Mouse (Mus musculus): ENCODE results near the gene Sec61a2.

The Sec61a2 gene

GRCm38 (mm10) chr2:5844873-5845631, 50.2 kb downstream of the Sec61a2 start, which contains the start of the genes Nudt5 and Cdc123:
Gene Nudt5, plus strand, starts transcription at chr2:5845019.
Gene Cdc123, minus strand, starts transcription at chr2:5845164.
- peak; percentile 93 for DNase-seq (ENCODE audit: low read depth, low spot score)
- Histone ChIP-seq H3K36me3 (ENCODE audit: control insufficient read depth, insufficient read depth, low read length, poor library complexity, severe bottlenecking) (peaks cover 3% of the 10 kb centered on the region), H3K27me3 (ENCODE audit: control insufficient read depth, insufficient read depth, low read length, poor library complexity, severe bottlenecking) (no peaks in the 10 kb centered on the region)

DNA sequence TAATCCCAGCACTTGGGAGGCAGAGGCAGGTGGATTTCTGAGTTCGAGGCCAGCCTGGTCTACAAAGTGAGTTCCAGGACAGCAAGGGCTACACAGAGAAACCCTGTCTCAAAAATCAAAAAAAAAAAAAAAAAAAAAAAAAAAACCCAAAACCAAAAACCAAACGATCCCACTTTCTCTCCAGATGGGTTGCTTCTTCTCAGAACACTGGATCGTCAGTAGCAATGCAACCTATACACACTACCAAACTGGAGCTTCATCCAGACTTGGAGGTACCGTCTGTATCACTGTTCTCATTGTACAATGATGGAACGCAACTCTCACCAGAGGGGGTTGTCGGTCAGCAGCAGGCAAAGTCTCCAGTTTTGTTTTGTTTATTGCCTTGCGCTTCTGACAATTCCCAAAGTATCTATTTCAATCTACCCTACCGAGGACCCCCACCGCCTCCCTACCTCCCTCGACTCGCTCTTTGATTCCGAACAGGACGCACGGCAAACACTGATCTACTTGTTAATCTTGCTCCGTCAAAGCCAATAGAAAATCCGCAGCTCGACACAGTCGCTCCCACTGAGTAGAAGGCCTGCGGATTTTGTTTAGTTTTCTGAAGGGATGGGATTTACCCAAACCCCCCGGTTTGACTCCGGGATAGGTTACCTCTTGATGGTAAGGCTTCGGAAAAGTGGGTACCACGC, 50.9 kb downstream of the Sec61a2 start:
- no peak for DNase-seq (ENCODE audit: low read depth, low spot score)

GRCm38 (mm10) chr2:5840815-5841214, 54.4 kb downstream of the Sec61a2 start:
- no peak for DNase-seq (ENCODE audit: low read depth, low spot score)
- no peaks in the 10 kb centered on the region for H3K27me3 ChIP-seq (ENCODE audit: control insufficient read depth, insufficient read depth, low read length, poor library complexity, severe bottlenecking)
- peaks cover 4% of the 10 kb centered on the region for H3K36me3 ChIP-seq (ENCODE audit: control insufficient read depth, insufficient read depth, low read length, poor library complexity, severe bottlenecking)

More for the DNA sequence above, 50.9 kb downstream of the Sec61a2 start:
- Histone ChIP-seq H3K27me3 (ENCODE audit: control insufficient read depth, insufficient read depth, low read length, poor library complexity, severe bottlenecking) (no peaks in the 10 kb centered on the region), H3K36me3 (ENCODE audit: control insufficient read depth, insufficient read depth, low read length, poor library complexity, severe bottlenecking) (peaks cover 3% of the 10 kb centered on the region)

- Histone ChIP-seq H3K36me3 (ENCODE audit: control insufficient read depth, insufficient read depth, low read length, poor library complexity, severe bottlenecking) (peaks cover 6% of the 10 kb centered on the region), H3K27me3 (ENCODE audit: control insufficient read depth, insufficient read depth, low read length, poor library complexity, severe bottlenecking) (no peaks in the 10 kb centered on the region)
- DNase-seq (ENCODE audit: low read depth, low spot score) = no peak
Measured at GRCm38 (mm10) chr2:5825265-5825913, 69.8 kb downstream of the Sec61a2 start.

- Histone ChIP-seq H3K36me3 (ENCODE audit: control insufficient read depth, insufficient read depth, low read length, poor library complexity, severe bottlenecking) (peaks cover 7% of the 10 kb centered on the region), H3K27me3 (ENCODE audit: control insufficient read depth, insufficient read depth, low read length, poor library complexity, severe bottlenecking) (no peaks in the 10 kb centered on the region)
- DNase-seq (ENCODE audit: low read depth, low spot score) = peak; percentile 49
Measured at GRCm38 (mm10) chr2:5824685-5825084, 70.5 kb downstream of the Sec61a2 start.

DNA sequence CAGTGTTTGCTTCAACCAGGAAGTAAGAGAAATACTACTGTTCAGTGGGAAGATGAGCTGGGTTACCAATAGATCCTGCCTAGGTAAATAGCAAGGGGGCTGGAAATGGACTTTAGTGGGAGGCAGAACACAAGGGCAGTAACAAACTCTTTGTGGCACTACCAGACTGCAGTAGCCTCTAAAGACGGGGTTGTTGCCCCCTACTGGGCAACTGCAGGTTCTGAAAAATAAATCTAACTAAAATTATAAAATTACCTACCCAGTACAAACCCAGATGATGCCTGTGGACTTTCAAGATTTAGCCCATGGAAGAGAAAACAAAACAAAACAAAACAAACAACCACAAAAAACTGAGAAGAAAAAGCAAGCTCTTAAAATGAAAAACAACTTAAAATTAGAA, 71.0 kb downstream of the Sec61a2 start:
- H3K27me3 ChIP-seq (ENCODE audit: control insufficient read depth, insufficient read depth, low read length, poor library complexity, severe bottlenecking) = no peaks in the 10 kb centered on the region
- H3K36me3 ChIP-seq (ENCODE audit: control insufficient read depth, insufficient read depth, low read length, poor library complexity, severe bottlenecking) = peaks cover 7% of the 10 kb centered on the region
- DNase-seq (ENCODE audit: low read depth, low spot score) = peak; percentile 55

DNA sequence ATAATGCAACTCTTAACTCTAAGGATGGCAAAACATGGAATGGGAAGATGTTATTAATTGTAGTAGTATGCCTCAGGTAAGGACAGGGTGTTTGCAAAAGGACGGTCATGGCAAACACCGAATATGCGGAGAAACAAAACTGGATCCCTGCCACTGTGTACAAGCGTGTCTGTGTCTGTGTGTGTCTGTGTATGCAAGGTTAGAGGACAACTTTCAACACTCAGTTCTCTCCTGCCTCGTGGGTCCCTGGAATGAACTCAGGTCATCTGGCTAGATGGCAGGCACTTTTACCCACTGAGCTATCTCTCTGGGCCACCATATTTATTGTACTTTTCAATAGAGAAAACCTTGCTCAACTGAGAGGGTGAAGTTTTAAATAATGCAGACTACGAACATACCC, 72.8 kb downstream of the Sec61a2 start:
- H3K27me3 ChIP-seq (ENCODE audit: control insufficient read depth, insufficient read depth, low read length, poor library complexity, severe bottlenecking) = no peaks in the 10 kb centered on the region
- peaks cover 6% of the 10 kb centered on the region for H3K36me3 ChIP-seq (ENCODE audit: control insufficient read depth, insufficient read depth, low read length, poor library complexity, severe bottlenecking)
- no peak for DNase-seq (ENCODE audit: low read depth, low spot score)

DNA sequence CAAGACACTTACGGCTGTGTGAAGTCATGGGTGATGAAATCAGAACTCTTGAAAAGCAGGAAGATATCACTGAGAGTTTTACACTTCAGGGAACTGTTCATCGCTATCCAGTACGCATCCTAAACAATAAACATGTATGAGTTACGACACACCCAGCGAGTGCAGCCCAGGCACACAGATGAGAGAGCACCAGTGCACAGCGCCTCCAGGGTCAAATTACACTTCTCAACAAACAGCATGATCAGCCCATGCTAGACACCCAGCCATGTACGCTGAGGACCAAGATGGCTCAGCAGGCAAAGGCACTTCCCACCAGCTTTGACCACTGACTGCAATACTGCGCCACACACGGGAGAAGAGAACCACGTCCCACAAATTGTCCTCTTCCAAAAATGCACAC, 74.0 kb downstream of the Sec61a2 start:
- H3K27me3 ChIP-seq (ENCODE audit: control insufficient read depth, insufficient read depth, low read length, poor library complexity, severe bottlenecking) = no peaks in the 10 kb centered on the region
- DNase-seq (ENCODE audit: low read depth, low spot score) = no peak
- peaks cover 6% of the 10 kb centered on the region; the same call in 1 of the 2 replicates for H3K36me3 ChIP-seq (ENCODE audit: control insufficient read depth, insufficient read depth, low read length, poor library complexity, severe bottlenecking)

All from splenic B cell, adult 2 months (primary cell).